Mouse (Mus musculus): ENCODE results near the gene Gm30302. TPM values are rescaled to one million over a fixed set of nuclear protein-coding genes. Genes with fewer than 3 reads are reported as not detected.

Gm30302 gene
- not detected in 2 replicates for total RNA-seq (2014; rRNA removed)
- polyA plus RNA-seq (2012; rRNA removed): not detected in 2 replicates

- no peak for TF ChIP-seq POLR2A (IDR thresholded peaks at IDR 0.05; ENCODE audit: extremely low read depth, insufficient read depth, low read length)
- TF ChIP-seq CTCF (IDR thresholded peaks at IDR 0.05; ENCODE audit: low read depth, low read length): no peak
- Histone ChIP-seq H3K27me3 (ENCODE audit: control insufficient read depth, insufficient read depth, low read length) (0 out of 2 replicates have a peak, but pooled peaks cover 4% of the 10 kb centered on the region), H3K4me1 (ENCODE audit: control insufficient read depth, insufficient read depth, low read length) (no peaks in the 10 kb centered on the region), H3K27ac (replicated peaks; ENCODE audit: insufficient read depth, low read depth, low read length) (no peak within 1 kb of the TSS), H3K79me2 (ENCODE audit: control insufficient read depth, insufficient read depth, low read length) (no peaks in the 10 kb centered on the region), H3K4me3 (ENCODE audit: insufficient read depth, low read depth, low read length) (no peak within 1 kb of the TSS), H3K36me3 (ENCODE audit: control insufficient read depth, insufficient read depth, low read length) (no peaks in the 10 kb centered on the region), H3K9ac (ENCODE audit: low read depth, low read length) (no peak within 1 kb of the TSS)
- 79% methylated on average over 1 of the region's 1 CpGs for WGBS
- DNase-seq (ENCODE audit: extremely low read depth, low read depth, low spot score): no peak
These were observed at the start of gene Gm30302 for GRCm38 (mm10) chr13:49798901-49799300. TSS of gene Gm30302 (minus strand) at chr13:49799001.

DNA sequence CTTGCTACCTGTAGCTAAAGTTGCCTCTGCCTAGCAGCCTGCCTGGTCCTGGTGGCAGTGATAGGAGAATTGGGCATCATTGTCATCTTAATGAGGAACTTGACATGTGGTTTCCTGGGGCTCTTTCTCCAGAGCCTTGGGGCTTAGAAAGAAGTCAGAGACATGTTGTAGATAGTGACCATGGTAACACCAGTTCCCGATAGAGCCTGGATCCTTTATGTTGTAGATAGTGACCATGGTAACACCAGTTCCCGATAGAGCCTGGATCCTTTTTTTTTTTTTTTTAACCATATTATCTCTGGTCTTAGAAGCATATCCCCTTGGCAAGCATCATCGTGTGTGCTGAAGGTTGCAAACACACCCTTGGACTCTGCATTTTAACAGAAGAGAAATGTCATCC, 48.0 kb upstream of the Gm30302 start:
- H3K27ac ChIP-seq (replicated peaks; ENCODE audit: insufficient read depth, low read depth, low read length): no peak overlapping the region
- TF ChIP-seq POLR2A (IDR thresholded peaks at IDR 0.05; ENCODE audit: extremely low read depth, insufficient read depth, low read length): no peak
- TF ChIP-seq CTCF (IDR thresholded peaks at IDR 0.05; ENCODE audit: low read depth, low read length): no peak
- H3K36me3 ChIP-seq (ENCODE audit: control insufficient read depth, insufficient read depth, low read length): no peaks in the 10 kb centered on the region
- no peaks in the 10 kb centered on the region for H3K27me3 ChIP-seq (ENCODE audit: control insufficient read depth, insufficient read depth, low read length)
- H3K4me3 ChIP-seq (ENCODE audit: insufficient read depth, low read depth, low read length): no peak overlapping the region
- 29% methylated on average over 3 of the region's 3 CpGs for WGBS
- no peaks in the 10 kb centered on the region for H3K4me1 ChIP-seq (ENCODE audit: control insufficient read depth, insufficient read depth, low read length)
- no peak overlapping the region for H3K9ac ChIP-seq (ENCODE audit: low read depth, low read length)
- no peaks in the 10 kb centered on the region for H3K79me2 ChIP-seq (ENCODE audit: control insufficient read depth, insufficient read depth, low read length)
- no peak for DNase-seq (ENCODE audit: extremely low read depth, low read depth, low spot score)

DNA sequence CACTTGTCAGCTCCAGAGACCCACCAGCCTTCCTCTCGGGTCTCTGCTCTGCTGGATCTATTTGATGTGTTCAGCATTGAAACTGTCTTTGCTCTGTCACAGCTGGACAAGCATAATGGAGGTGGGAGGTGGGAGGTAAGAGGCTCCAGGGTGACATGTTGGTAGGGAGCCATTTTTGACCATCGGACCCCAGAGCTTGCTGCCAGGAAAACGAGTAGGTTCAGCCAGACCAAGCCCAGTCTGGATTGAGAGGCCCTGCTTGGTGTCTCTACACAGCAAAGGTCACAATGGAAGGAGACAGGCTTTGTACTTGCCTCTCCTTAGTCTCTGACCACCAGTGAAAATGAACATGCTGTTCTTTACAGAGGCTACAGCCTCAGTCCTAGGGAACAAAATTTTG, 47.3 kb upstream of the Gm30302 start:
- H3K27ac ChIP-seq (replicated peaks; ENCODE audit: insufficient read depth, low read depth, low read length): no peak overlapping the region
- no peaks in the 10 kb centered on the region for H3K79me2 ChIP-seq (ENCODE audit: control insufficient read depth, insufficient read depth, low read length)
- no peak overlapping the region for H3K4me3 ChIP-seq (ENCODE audit: insufficient read depth, low read depth, low read length)
- 89% methylated on average over 3 of the region's 3 CpGs for WGBS
- H3K9ac ChIP-seq (ENCODE audit: low read depth, low read length): no peak overlapping the region
- H3K4me1 ChIP-seq (ENCODE audit: control insufficient read depth, insufficient read depth, low read length): no peaks in the 10 kb centered on the region
- TF ChIP-seq CTCF (IDR thresholded peaks at IDR 0.05; ENCODE audit: low read depth, low read length): no peak
- DNase-seq (ENCODE audit: extremely low read depth, low read depth, low spot score): no peak
- no peaks in the 10 kb centered on the region for H3K36me3 ChIP-seq (ENCODE audit: control insufficient read depth, insufficient read depth, low read length)
- H3K27me3 ChIP-seq (ENCODE audit: control insufficient read depth, insufficient read depth, low read length): no peaks in the 10 kb centered on the region

- TF ChIP-seq POLR2A (IDR thresholded peaks at IDR 0.05; ENCODE audit: extremely low read depth, insufficient read depth, low read length) (no peak), CTCF (IDR thresholded peaks at IDR 0.05; ENCODE audit: low read depth, low read length) (no peak)
- H3K9ac ChIP-seq (ENCODE audit: low read depth, low read length): no peak overlapping the region
- no peaks in the 10 kb centered on the region for H3K79me2 ChIP-seq (ENCODE audit: control insufficient read depth, insufficient read depth, low read length)
- no peak for DNase-seq (ENCODE audit: extremely low read depth, low read depth, low spot score)
- H3K27me3 ChIP-seq (ENCODE audit: control insufficient read depth, insufficient read depth, low read length): no peaks in the 10 kb centered on the region
- no peaks in the 10 kb centered on the region for H3K4me1 ChIP-seq (ENCODE audit: control insufficient read depth, insufficient read depth, low read length)
- no peaks in the 10 kb centered on the region for H3K36me3 ChIP-seq (ENCODE audit: control insufficient read depth, insufficient read depth, low read length)
- 92% methylated on average over 3 of the region's 3 CpGs for WGBS
- no peak overlapping the region for H3K27ac ChIP-seq (replicated peaks; ENCODE audit: insufficient read depth, low read depth, low read length)
- H3K4me3 ChIP-seq (ENCODE audit: insufficient read depth, low read depth, low read length): no peak overlapping the region
These were observed 46.9 kb upstream of the Gm30302 start for GRCm38 (mm10) chr13:49845663-49846062.

DNA sequence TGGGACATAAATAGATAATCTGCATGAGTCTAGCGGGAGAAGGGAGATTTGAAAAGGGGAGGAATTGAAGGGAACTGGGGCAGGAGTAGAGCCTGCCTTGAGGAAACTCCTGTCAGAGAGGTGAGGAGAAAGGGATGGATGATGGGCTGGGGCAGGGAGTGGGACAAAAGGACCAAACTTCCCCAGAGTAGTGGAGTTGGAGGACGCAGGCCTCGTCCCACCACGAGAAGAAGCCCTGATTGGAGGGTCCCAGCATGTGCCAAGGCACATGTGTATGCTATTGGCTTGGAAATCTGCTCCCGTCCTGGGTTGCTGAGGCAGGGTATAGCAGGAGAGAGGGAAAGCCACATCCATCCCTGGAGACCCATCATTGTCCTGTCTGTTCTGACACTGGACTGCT, 45.3 kb upstream of the Gm30302 start:
- WGBS: 84% methylated on average over 5 of the region's 5 CpGs
- TF ChIP-seq CTCF (IDR thresholded peaks at IDR 0.05; ENCODE audit: low read depth, low read length) (no peak), POLR2A (IDR thresholded peaks at IDR 0.05; ENCODE audit: extremely low read depth, insufficient read depth, low read length) (no peak)
- H3K4me3 ChIP-seq (ENCODE audit: insufficient read depth, low read depth, low read length): no peak overlapping the region

DNA sequence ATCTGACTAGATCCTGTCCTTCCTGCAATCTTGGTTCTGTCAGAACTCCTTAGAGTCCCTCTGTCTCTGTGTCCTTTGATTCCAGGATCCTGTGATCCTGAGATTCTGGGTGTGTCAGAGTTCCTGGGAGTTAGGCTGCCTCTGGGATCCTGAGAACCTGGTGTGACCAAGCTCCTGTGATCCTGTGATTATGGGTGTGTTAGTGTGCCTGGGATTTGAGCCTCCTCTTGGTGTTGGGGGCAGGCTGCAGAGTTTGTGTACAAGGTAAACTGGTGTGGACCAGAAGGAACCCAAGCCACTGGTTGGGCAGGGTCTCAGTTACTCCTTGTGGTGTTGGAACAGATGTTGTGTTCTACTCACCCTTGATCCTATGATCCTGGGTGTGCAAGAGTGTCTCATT, 42.4 kb upstream of the Gm30302 start:
- Histone ChIP-seq H3K4me3 (ENCODE audit: insufficient read depth, low read depth, low read length) (no peak overlapping the region), H3K4me1 (ENCODE audit: control insufficient read depth, insufficient read depth, low read length) (no peaks in the 10 kb centered on the region), H3K9ac (ENCODE audit: low read depth, low read length) (no peak overlapping the region), H3K36me3 (ENCODE audit: control insufficient read depth, insufficient read depth, low read length) (no peaks in the 10 kb centered on the region), H3K27ac (replicated peaks; ENCODE audit: insufficient read depth, low read depth, low read length) (no peak overlapping the region), H3K27me3 (ENCODE audit: control insufficient read depth, insufficient read depth, low read length) (no peaks in the 10 kb centered on the region), H3K79me2 (ENCODE audit: control insufficient read depth, insufficient read depth, low read length) (no peaks in the 10 kb centered on the region)
- no peak for DNase-seq (ENCODE audit: extremely low read depth, low read depth, low spot score)
- TF ChIP-seq CTCF (IDR thresholded peaks at IDR 0.05; ENCODE audit: low read depth, low read length) (no peak), POLR2A (IDR thresholded peaks at IDR 0.05; ENCODE audit: extremely low read depth, insufficient read depth, low read length) (no peak)

More for the DNA sequence above, 45.3 kb upstream of the Gm30302 start:
- H3K27ac ChIP-seq (replicated peaks; ENCODE audit: insufficient read depth, low read depth, low read length): no peak overlapping the region
- DNase-seq (ENCODE audit: extremely low read depth, low read depth, low spot score): no peak
- no peaks in the 10 kb centered on the region for H3K4me1 ChIP-seq (ENCODE audit: control insufficient read depth, insufficient read depth, low read length)
- no peaks in the 10 kb centered on the region for H3K79me2 ChIP-seq (ENCODE audit: control insufficient read depth, insufficient read depth, low read length)
- H3K36me3 ChIP-seq (ENCODE audit: control insufficient read depth, insufficient read depth, low read length): no peaks in the 10 kb centered on the region
- H3K27me3 ChIP-seq (ENCODE audit: control insufficient read depth, insufficient read depth, low read length): no peaks in the 10 kb centered on the region
- H3K9ac ChIP-seq (ENCODE audit: low read depth, low read length): no peak overlapping the region
